Mouse (Mus musculus) midbrain, embryonic 13.5 days (tissue): Measurements from ENCODE around the gene Esp3. TPM values are rescaled to one million over a fixed set of nuclear protein-coding genes. Genes with fewer than 3 reads are reported as not detected.
"Not testable (repeated sequence)": the region's sequence is repeated elsewhere in the genome, so short reads cannot be mapped to it uniquely, and the experiment has no call there.

Experiments used
- ATAC-seq: fragments of 200-750 bp; cut with Nextera tagmentation; 2 replicates; pipeline ENCODE4 v1.8.0; 2017; ENCODE audit warnings: mild to moderate bottlenecking, moderate TSS enrichment, moderate library complexity
- H3K27ac ChIP-seq: fragments of 300-500 bp; sonication (generic); 2 replicates; pipeline ENCODE4 v1.5.1; 2015; ENCODE audit warnings: inconsistent platforms, mild to moderate bottlenecking, moderate library complexity
- H3K27me3 ChIP-seq: fragments of 300-500 bp; sonication (generic); 2 replicates; pipeline ENCODE4 v1.6.1; 2015; ENCODE audit warnings: mild to moderate bottlenecking, inconsistent platforms
- H3K36me3 ChIP-seq: fragments of 300-500 bp; sonication (generic); 2 replicates; pipeline ENCODE4 v1.6.1; 2015; ENCODE audit warnings: mild to moderate bottlenecking, inconsistent platforms
- H3K4me1 ChIP-seq: fragments of 300-500 bp; sonication (generic); replicated peaks from 2 replicates; pipeline ENCODE4 v1.6.1; 2015; ENCODE audit warnings: inconsistent platforms
- H3K4me2 ChIP-seq: fragments of 300-500 bp; sonication (generic); replicated peaks from 2 replicates; pipeline ENCODE4 v1.6.1; 2015; ENCODE audit warnings: moderate library complexity, mild to moderate bottlenecking, inconsistent platforms
- H3K4me3 ChIP-seq: fragments of 300-500 bp; sonication (generic); replicated peaks from 2 replicates; pipeline ENCODE4 v1.5.1; 2015; ENCODE audit warnings: mild to moderate bottlenecking, inconsistent platforms
- H3K9ac ChIP-seq: fragments of 300-500 bp; sonication (generic); replicated peaks from 2 replicates; pipeline ENCODE4 v1.6.1; 2015; ENCODE audit warnings: mild to moderate bottlenecking, inconsistent platforms
- H3K9me3 ChIP-seq: fragments of 300-500 bp; sonication (generic); 2 replicates; pipeline ENCODE4 v1.6.1; 2016; ENCODE audit warnings: mild to moderate bottlenecking, inconsistent platforms
- WGBS: fragments of 180-500 bp; shearing (Covaris S2); methylation state at CpG from one replicate; pipeline ENCODE4 v1.1.7; 2015; 5-methylcytosine and 5-hydroxymethylcytosine counted together
- polyA plus RNA-seq: library from polyadenylated mRNA; unstranded; fragments of >200 nt; fragmentation: Nextera tagmentation; extraction: Ambion mirVana; gene quantifications from 2 replicates; pipeline ENCODE4 v1.2.1, GENCODE M21; 2015

Gene Esp3
- not detected in 2 replicates for polyA plus RNA-seq

- H3K27ac ChIP-seq, H3K36me3 ChIP-seq, H3K9ac ChIP-seq, ATAC-seq, H3K4me1 ChIP-seq, H3K4me2 ChIP-seq, H3K9me3 ChIP-seq, H3K4me3 ChIP-seq, H3K27me3 ChIP-seq: not testable (repeated sequence)
- 96% methylated on average over 1 of the region's 1 CpGs for WGBS
Observed at GRCm38 (mm10) chr17:40631775-40632174, at the start of gene Esp3. TSS of gene Esp3 (plus strand) at chr17:40632075.

DNA sequence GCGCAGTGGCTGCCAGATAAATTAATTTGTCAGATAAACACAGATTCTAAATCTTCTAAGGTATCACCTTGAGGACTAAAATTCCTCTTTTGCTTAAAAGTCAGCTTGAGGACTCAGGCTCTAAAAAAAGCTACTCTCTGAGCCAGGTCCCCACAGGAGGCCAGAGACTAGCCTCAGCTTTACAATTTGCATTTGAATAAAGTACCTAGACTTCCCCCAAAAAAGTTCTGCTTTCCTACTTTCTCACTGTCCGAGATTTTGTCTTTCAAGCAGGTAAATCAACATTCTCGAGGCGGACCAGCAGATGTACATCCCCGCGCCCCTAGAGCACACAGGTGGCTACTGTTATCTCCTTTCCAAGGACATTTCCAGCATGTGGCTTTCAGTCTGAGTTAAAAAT, 48.0 kb upstream of the Esp3 start:
- WGBS, result 31% methylated on average over 6 of the region's 6 CpGs
- not testable (repeated sequence) for ATAC-seq, H3K4me1 ChIP-seq, H3K27ac ChIP-seq, H3K36me3 ChIP-seq, H3K9me3 ChIP-seq, H3K27me3 ChIP-seq, H3K4me3 ChIP-seq, H3K9ac ChIP-seq, H3K4me2 ChIP-seq

- Histone ChIP-seq H3K9ac (no peak overlapping the region), H3K4me1 (no peaks in the 10 kb centered on the region), H3K4me2 (no peak overlapping the region), H3K9me3 (no peaks in the 10 kb centered on the region), H3K4me3 (no peak overlapping the region), H3K27me3 (no peaks in the 10 kb centered on the region), H3K27ac (no peak overlapping the region), H3K36me3 (no peaks in the 10 kb centered on the region)
- ATAC-seq, result no peak
Observed at GRCm38 (mm10) chr17:40591297-40591696, 40.6 kb upstream of the Esp3 start.

GRCm38 (mm10) chr17:40598294-40598693, 33.6 kb upstream of the Esp3 start, which contains the start of gene Esp4:
TSS of gene Esp4 (plus strand) at chr17:40598594.
- Histone ChIP-seq H3K27me3 (no peaks in the 10 kb centered on the region), H3K36me3 (no peaks in the 10 kb centered on the region), H3K4me3 (no peak within 1 kb of the TSS), H3K9ac (no peak within 1 kb of the TSS), H3K9me3 (no peaks in the 10 kb centered on the region), H3K4me1 (no peaks in the 10 kb centered on the region), H3K4me2 (no peak within 1 kb of the TSS), H3K27ac (no peak within 1 kb of the TSS)
- no peak for ATAC-seq

- H3K4me3 ChIP-seq, H3K36me3 ChIP-seq, H3K4me2 ChIP-seq, H3K27ac ChIP-seq, H3K4me1 ChIP-seq, H3K9me3 ChIP-seq, H3K27me3 ChIP-seq, ATAC-seq, H3K9ac ChIP-seq: not testable (repeated sequence)
- 84% methylated on average over 9 of the region's 9 CpGs for WGBS
Observed at GRCm38 (mm10) chr17:40662118-40662679, 30.3 kb downstream of the Esp3 start.

GRCm38 (mm10) chr17:40663161-40663811, 31.4 kb downstream of the Esp3 start:
- not testable (repeated sequence) for H3K4me2 ChIP-seq, H3K4me1 ChIP-seq, H3K27ac ChIP-seq, H3K27me3 ChIP-seq, H3K9me3 ChIP-seq, H3K9ac ChIP-seq, ATAC-seq, H3K4me3 ChIP-seq, H3K36me3 ChIP-seq
- 84% methylated on average over 12 of the region's 12 CpGs for WGBS

Other genes starting within 250 kb of the Esp3 start
- not detected in 2 replicates for gene Esp8, start 112.1 kb upstream of the Esp3 start, polyA plus RNA-seq
- gene Esp6, start 70.6 kb upstream of the Esp3 start, polyA plus RNA-seq, result not detected in 2 replicates
- gene Esp4, start 33.5 kb upstream of the Esp3 start, polyA plus RNA-seq, result not detected in 2 replicates
- gene Esp1, start 95.0 kb downstream of the Esp3 start, polyA plus RNA-seq, result not detected in 2 replicates
- gene Crisp2, start 174.9 kb downstream of the Esp3 start, polyA plus RNA-seq, result not detected in 2 replicates
- gene Rhag, start 179.1 kb downstream of the Esp3 start, polyA plus RNA-seq, result 0.30 TPM in 2 replicates
- 0.24 and 0.32 TPM in 2 replicates for gene 9130008F23Rik, start 248.5 kb downstream of the Esp3 start, polyA plus RNA-seq